Mouse (Mus musculus) heart, postnatal 4 days (tissue): ENCODE measurements around the gene Kcp. TPM values are rescaled to one million over a fixed set of nuclear protein-coding genes. Genes with fewer than 3 reads are reported as not detected.

Experiments
- DNase-seq: peaks from one replicate; pipeline ENCODE4 v3.0.0; 2021
- total RNA-seq, 2 experiments: library from RNA; stranded (reverse); gene quantifications; 2 replicates each; pipeline ENCODE4 v1.2.3; 2021

The Kcp gene
- total RNA-seq, 2 experiments from 2014 or later = 11.6 to 15.1 TPM

DNA sequence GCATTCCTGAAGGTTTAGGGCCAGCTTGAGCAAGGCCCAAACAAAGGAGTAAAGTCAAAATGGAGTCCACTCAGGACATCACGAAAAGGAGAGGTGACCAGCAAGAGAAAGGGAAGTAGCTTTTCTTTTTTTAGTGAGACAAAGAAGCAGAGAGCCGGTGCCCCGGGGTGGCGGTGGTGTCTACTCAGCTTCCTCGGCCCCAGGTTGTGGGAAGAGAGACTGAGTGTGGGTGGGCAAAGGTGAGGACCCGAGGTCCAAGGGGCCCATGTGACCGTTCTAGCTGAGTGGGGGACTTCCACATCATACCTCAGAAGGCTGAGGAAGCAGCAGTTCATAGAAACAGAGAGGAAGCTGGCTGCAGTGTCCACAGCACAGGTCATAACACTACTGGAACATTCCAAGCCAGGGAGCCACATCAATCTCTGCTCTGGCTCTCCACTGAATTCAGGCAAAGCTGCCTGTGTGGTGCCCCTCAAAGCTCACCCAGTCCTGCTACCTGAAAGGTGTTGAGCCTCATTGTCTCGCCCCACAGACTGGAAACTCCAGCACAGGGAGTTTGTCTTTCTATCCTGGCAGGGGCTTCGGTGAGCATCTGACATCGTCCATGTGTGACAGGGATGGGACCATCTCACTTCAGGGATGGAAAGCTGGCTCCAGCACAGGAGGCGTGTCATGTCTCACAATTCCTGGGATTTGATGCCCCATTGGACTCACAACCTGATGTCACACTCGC lies 15.7 kb upstream of the Kcp start:
- no peak for DNase-seq

DNA sequence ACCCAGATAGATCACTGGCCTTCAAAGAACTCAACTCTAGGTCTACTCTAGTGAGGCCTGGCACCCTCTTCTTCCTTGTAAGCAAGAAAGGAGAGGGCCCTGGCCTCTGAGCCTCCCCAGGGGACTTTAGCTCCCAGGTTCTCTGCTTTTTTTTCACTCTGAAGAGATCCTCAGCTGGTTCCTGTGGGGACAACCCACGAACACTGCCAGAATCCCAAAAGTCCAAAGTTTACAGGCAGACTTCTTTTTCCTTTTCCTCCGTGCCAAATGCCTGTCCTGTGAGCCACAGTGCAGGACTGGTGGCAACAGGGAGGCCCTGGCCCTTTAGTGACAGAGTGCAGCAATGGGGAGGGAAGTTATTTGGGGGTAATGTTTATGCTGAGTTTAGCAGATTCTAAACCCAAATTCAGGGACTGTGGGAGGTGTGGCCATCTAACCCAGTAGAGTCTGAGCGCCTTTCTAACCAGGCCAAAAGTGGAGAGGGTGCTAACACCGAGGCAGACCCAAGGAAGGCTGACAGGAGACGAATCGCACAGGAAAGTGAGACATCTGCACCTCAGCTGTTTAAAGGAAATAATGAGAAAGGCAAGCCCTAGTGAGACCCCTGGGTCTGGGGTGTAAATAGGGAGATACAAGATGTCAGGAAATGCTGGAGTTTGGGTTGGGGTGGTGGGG lies 15.0 kb upstream of the Kcp start:
- DNase-seq = no peak

DNA sequence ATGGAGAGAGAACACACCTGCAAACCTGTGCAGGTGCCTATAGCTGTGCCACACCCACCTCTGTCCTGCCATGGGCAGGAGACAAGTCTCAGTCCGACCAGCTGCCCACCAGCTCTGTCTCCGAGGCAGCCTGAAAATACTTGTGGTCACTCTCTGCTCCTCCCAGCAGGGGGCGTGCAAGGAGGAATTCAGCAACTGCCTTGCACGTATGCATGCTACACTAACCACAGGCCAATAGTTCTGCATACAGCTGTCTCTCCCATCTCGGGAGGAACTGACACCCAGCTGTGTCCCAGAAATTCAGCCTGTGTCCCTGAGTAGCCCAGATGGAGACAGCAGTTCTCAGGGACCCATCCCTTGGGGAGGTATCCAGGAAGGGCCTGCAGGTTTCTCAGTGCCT lies 9.4 kb upstream of the Kcp start:
- peak; percentile 85 for DNase-seq

DNA sequence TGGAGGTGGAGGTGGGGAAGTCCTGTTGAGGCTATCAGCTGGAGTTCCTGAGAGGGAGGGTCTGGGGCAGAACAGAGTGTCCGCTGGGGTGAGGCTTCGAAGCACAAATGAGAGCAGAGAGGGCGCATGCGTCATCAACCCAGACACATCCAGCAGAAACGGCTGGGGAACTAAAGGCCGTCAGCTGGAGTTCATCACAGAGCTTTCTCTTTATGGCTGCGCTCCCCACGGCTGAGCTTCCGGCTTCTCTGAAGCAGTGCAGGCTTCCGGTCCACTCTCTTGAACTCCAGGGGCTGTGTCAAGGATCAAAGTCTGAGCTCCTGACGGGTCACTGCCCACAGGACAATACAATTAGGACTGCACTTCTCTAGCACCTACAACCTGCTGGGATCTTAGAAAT lies 5.5 kb upstream of the Kcp start:
- DNase-seq = peak; percentile 64

DNA sequence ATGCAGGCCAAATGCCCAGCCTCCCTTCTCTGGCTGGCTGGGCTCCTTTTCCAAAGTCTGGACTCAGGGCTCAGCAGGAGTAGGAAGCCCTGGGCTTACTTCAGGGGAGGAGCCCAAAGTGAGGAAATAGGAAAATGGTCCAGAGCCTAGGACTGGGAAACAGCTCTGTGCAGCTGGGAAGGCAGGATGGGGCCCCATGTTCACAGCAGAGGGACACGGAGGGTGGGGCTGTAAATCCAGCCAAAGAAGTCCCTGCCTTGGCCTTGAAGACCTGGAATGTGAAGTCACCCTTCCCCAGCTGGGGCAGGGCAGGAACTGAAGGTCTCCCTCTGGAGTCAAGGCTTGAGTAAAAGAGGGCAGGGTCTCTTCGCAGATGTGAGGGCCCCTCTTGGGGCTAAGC lies 1.3 kb upstream of the Kcp start:
- DNase-seq = peak; percentile 44

DNA sequence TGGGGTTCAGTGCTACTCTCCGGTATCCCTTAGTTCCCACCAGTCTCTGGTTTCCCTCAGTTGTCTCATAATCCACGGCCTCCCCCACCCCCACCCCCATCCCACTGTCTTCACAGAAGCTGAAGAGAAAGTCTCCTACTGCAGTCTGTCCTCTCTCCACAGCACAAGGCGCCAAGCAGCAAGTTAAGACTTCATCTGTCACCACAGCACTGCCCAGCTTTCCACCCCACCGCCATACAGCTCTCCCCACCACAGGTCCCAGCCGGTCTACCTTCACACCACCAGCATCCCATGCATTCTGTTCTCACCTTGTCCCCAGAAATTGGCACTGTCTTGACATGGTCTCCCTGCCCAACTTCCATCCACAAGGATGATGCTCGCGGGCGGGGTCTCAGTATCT lies 918 bp downstream of the Kcp start:
- no peak for DNase-seq

- no peak for DNase-seq
Observed at GRCm38 (mm10) chr6:29505493-29505892, 2.3 kb downstream of the Kcp start.

- DNase-seq = no peak
Observed at GRCm38 (mm10) chr6:29501599-29501998, 6.2 kb downstream of the Kcp start.

GRCm38 (mm10) chr6:29500810-29501209 lies 6.9 kb downstream of the Kcp start:
- no peak for DNase-seq

DNA sequence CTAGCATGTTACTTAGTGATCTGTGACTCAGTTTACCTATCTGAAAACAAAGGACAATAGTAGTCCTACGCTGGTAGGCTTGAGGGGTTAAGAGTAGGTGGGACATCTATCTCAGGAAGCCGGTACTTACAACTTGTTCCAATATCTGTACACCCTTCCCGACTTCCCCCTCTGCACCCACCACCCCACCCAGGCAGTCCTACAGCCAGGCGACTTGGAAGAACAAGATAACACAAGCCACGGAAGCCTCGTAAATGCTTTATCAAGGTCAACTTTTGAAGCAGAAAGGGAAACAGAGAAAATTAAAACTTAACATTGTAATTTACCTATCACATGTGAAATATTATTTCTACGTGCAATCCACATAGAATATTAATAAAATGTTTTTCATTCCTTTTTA lies 7.6 kb downstream of the Kcp start:
- no peak for DNase-seq

DNA sequence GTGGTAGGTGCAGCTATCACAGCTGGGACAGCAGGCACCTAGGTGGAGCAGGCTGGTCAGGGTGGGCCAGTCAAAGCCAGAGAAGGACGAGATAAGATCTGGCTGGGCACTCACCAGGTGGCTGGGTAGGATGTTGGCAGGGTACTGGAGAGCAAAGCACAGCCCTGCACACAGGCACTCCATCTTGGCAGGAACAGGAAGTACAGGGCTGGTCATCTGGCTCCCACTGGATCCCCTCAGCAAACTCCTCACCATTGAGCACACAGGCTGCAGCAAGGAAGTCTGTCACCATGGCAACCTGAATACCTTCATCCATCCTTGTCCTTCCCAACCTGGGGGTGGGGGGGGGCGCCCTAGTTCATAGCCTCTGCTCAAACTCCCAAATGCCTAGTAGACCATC lies 10.0 kb downstream of the Kcp start:
- no peak for DNase-seq

DNA sequence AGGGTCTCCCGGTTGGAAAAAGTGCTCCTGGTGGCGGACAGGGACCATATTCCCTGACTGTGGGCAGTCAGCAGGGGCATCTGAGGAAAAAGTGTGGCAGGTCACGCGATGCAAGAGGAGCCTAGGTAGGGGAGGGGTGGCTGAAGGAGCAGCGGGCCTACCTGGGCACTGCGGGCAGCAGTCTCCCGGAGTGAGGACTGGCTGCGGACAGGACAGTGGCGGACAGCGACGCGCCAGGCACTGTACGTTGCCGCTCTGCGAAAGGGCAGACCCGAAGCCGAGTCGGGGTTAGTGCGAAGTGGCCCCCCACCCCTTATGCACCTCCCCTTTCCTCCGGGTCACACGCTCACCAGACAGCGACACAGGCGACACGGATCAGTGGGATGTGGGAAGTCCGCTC lies 11.5 kb downstream of the Kcp start:
- DNase-seq = no peak

DNA sequence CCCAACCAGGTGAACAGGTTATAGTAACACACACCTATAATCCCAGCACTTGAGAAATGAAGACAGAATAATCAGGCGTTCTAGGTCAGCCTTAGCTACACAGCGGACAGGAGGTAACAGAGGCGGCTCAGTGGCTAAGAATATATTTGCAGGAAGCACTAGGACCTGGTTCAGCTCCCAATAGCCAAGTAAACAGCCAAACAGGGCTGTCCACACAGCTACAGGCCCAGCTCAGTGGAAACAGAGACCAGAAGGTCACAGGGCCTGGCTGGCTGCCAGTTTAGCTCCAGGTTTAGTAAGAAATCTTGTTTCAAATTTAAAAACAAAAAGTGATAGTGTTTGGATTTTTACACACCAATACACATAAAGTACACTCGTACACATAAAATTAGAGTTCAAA lies 13.7 kb downstream of the Kcp start:
- peak; percentile 30 for DNase-seq

DNA sequence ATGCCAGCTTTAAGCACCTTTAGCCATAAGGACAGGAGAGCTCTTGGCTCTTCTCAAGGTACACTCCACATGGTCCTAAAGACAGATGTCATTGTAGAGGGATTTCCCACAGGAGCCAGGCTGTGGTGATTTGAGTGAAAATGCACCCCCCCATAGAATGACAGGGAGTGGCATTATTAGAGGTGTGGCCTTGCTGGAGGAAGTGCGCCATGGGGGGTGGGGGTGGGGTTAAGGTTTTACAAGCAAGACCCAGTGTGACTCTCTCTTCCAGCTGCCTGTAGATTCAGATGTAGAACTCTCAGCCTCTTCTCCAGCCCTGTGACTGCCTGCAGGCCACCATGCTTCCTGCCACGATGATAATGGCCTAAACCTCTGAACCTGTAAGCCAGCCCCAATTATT lies 21.8 kb downstream of the Kcp start:
- DNase-seq = no peak

DNA sequence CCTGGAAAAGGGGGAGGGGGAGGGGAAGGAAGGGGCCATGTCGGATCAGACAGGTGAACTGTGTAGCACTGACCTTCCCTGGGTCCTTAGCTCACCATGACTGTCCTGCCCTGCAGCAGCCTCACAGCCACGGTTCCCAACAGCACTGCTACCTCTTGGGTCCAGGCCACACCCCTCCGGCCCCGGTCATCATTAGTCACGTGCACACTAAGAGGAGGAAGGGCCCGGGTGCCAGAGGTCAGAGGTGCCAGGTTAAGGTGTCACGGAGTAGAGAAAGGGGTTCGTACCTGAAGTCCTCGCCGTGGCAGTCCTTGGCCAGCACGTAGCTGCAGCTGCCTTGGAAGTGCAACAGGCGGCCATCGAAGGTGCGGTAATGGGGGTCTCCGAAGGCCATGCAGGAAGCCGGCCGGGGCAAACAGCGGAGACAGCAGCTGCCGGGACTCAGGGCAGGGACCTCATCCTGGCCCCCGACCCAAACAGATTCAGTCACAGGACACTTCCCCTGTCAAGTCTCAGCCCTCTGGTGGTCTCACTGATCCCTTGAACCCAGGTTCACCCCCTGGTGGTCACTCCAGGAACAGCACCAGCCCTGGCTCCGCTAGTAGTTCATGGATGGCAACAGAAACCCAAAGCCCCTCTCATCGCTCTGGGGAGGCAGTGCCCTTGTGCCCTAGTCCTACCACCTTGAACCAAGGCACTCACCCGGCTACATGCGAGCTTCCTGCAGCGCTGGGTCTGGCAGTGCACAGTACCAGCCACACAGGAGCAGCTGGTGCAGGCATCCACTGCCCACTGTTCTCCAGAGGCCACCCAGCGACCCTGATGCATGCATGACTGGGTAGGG lies 22.8 kb downstream of the Kcp start:
- peak; percentile 87 for DNase-seq

GRCm38 (mm10) chr6:29482691-29483090 lies 25.1 kb downstream of the Kcp start:
- no peak for DNase-seq

DNA sequence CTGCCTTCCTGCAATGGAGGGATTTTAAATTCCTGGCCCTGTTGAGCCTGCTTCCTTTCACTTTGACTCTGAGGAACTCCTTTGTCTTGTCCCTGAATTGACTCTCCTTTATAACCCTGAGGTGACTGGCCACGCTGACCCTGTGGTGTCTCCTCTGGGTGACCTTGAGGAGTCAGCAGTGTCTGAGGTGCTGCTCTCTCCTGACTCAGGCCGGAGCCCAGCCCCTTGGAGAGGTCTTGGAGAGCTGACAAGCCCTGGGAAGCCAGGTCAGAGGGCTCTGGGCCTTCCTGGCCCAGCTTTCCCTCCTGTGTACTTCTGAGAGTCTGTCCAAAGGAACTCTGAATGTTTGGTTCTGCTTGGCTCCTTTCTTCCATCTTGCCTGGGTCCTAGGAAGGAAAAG lies 33.0 kb downstream of the Kcp start:
- no peak for DNase-seq

DNA sequence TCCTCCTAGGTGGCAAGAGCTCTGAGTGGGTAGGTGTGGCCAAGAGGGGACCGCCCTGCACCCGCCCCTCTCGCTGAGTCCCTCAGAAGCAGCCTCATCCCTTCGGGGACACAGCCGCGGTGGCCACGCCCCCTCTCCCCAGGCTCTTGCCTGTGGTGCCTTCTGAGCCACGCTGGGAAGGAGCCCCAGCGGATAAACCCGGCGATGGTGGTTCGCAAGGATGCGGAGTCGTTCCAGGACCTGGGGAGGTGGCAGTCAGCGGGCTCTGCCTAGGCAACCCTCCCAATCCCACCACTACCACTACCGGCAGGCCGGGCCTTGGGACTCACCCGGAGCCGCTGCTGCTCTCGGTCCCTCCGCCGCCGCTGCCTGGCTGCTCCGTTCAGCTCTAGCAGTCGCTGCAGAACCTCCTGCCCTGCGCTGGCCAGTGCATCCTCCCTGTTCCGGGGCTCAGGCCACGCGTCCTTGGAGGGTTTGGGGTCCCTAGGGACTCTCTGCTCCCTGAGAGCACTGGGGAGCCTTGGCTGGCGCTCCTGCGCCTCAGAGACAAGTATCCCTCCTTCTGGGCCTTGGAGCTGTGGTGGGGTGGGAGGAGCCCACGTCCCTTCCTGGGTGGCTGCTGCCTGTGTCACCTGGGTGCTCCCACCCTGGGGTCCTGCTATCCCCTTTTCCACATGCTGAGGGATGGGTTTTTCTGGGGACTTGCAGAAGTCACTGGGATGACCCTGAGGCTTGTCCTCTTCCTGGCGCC lies 33.6 kb downstream of the Kcp start:
- peak; percentile 75 for DNase-seq

DNA sequence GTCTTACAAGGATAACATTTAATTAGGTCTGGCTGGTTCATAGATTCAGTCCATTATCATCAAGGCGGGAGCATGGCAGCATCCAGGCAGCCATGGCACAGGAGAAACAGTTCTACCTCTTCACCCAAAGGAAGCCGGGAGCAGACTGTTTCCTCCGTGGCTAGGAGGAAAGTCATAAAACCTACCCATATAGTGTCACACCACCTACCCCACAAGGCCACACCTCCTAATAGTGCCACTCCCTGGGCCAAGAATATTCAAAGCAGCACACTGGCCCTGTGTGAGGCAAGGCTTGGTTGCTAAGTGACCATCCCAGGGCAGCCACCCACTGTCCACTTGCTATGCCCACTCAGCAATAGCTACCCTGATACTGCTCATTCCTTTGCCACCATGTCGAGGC lies 36.6 kb downstream of the Kcp start, which contains the start of gene Atp6v1fnb:
Gene Atp6v1fnb, plus strand, starts transcription at position 301 of the 400 bp plus-strand sequence.
- DNase-seq = no peak

DNA sequence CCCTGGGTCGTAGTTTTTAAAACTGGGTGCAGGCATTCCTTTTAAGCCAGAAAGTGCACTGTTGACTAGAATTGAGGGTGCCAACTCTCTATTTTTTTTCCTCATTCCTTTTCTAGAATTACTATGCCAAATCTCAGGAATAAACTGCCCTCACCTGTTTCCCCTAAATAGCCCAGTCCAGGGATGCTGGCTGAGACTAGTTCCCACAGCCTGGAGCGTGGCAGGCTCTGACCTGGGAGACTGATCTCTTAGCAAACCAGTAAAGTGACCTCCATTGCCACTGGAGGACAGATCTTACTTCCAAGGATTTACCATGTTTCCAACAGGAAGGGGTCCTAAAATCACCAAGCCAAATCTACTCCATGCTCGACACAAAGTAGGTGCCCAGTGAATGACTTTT lies 38.9 kb downstream of the Kcp start:
- no peak for DNase-seq

DNA sequence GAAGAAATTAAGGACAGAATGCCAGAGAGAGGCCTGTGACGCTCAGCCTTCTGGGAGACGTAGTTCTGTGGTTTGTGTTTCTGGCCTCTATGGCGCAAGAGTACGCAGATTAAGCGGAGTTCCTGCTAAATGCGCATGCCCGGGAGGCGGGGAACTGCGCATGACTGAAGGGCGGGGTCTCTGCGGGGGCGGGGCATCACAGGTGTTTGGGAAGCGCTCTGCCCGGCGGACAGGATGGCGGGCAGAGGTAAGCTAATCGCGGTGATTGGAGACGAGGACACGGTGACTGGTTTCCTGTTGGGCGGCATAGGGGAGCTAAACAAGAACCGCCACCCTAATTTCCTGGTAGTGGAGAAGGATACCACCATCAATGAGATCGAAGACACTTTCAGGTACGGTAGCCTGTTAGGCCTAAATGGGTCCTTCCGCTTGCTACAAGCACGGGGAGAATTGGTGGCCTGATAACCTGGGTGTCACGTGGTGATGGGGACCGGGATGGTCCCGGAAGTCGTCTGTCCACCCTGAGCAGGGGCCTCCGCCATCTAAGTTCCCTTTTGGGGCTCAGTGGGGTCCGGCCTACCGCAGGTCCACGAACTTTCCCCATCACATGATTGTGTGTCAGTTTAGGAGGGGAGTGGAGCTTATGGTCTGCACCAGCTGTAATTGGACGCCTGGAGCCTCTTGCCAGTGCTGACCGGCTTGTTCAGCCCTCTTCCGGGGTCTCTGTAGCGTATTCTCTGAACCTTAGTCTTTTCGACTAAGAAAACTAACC lies 40.0 kb downstream of the Kcp start, which contains the start of gene Atp6v1f:
Gene Atp6v1f, plus strand, starts transcription at position 136 of the 772 bp plus-strand sequence.
- peak; percentile 93 for DNase-seq

DNA sequence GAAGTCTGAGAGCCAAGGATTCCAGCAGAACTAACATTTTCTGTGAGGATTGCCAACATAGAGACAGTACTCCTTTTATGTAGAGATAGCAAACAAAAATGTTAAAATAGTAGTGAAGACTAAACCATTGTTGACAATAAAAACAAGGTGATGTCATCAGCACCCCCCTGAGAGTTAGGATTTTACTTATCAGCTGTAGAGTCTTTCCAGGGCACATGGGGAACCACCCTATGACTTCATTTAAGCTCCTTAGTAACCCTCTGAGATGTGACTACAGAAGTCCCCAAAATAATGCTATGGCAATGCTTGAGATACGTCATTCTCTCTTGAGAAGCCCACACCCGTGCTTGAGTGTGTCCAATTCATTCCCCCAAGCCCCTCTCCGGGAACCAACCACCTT lies 44.4 kb downstream of the Kcp start:
- DNase-seq = no peak
